Mouse (Mus musculus) ES-Bruce4 (cell line): Measurements from ENCODE around the gene Erbin.

Experiments
- CTCF ChIP-seq: IDR thresholded peaks from one replicate; pipeline ENCODE4 v1.8.1; 2011; ENCODE audit warnings: low read depth, low read length
- POLR2A ChIP-seq: IDR thresholded peaks from one replicate; pipeline ENCODE4 v1.8.1; 2011; ENCODE audit warnings: low read length; ENCODE audit not compliant: insufficient read depth

DNA sequence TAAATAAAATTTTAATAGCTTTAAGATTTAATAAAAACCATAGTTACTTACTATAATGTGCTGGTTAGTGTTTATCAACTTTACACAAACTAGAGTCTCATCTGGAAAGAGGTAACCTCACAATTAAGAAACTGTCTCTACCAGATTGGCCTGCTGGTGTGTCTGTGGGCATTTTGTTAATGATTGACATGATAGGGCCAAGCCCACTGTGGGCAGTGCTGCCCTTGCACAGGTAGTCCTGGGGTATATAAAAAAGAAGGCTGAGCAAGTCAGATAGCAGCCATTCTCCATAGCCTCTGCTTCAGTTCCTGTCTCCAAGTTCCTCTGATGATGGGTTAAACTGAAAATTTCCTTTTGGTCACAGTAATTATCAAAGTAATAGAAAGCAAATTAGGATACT lies 43.6 kb downstream of the Erbin start:
- no peak for TF ChIP-seq CTCF
- no peak for TF ChIP-seq POLR2A
